Comparison of ENCODE assay signal across 11 mouse cellular contexts in genomic region chr8:126759711-126760110, GRCm38 (mm10).
DNase-seq lines count a peak whose midpoint lies in the region; ATAC-seq lines count a peak whose summit lies in the region.
"Had no signal": no experiment of that assay in that cellular context is flagged by ENCODE, and none has a peak within 500 bp of the region (broad histone marks: within the 10 kb centered on the region; RNA-seq: fewer than 3 reads in every experiment).

No protein-coding gene starts in this region.

- DNase-seq in embryo, embryonic 10 days (ENCODE audit: low spot score): peak; percentile 29
- DNase-seq in embryo, embryonic 11 days: no peak
- DNase-seq in layer of hippocampus, adult 9-11 months: peak; percentile 56
- no peak for DNase-seq in layer of hippocampus, postnatal 36 days
- DNase-seq in skeletal muscle tissue, adult 2 months (ENCODE audit: low read depth, low spot score): peak; percentile 71
- DNase-seq in thymus, postnatal 14 days: no peak
- DNase-seq in urinary bladder, postnatal 10 days (ENCODE audit: low spot score): no peak
- DNase-seq: kidney, postnatal 25 days; liver, postnatal 0 days had no signal

- H3K27ac ChIP-seq in heart, embryonic 11.5 days (ENCODE audit: low read depth, low read length): peak overlapping the region; percentile 37; the same call in 1 of the 2 replicates
- H3K27ac ChIP-seq: hindbrain, embryonic 15.5 days had no signal

- no peak overlapping the region for H3K9ac ChIP-seq in heart, embryonic 11.5 days (ENCODE audit: low read depth, low read length)
- H3K9ac ChIP-seq: hindbrain, embryonic 15.5 days; liver, postnatal 0 days had no signal

- no peaks in the 10 kb centered on the region for H3K27me3 ChIP-seq in heart, embryonic 11.5 days (ENCODE audit: control insufficient read depth, insufficient read depth, low read length)
- H3K27me3 ChIP-seq: hindbrain, embryonic 15.5 days had no signal

- H3K4me1 ChIP-seq in heart, embryonic 11.5 days (ENCODE audit: control insufficient read depth, insufficient read depth, low read length): peaks cover 9% of the 10 kb centered on the region; the same call in 1 of the 2 replicates
- H3K4me1 ChIP-seq: hindbrain, embryonic 15.5 days had no signal

- no peak for ATAC-seq in heart, embryonic 11.5 days (replicated peaks; ENCODE audit: insufficient number of reproducible peaks, low FRiP score, low TSS enrichment)
- ATAC-seq: liver, postnatal 0 days had no signal

- no peaks in the 10 kb centered on the region for H3K9me3 ChIP-seq in heart, embryonic 11.5 days (replicated peaks; ENCODE audit: control insufficient read depth, low read length)
- H3K9me3 ChIP-seq: hindbrain, embryonic 15.5 days had no signal

- no peaks in the 10 kb centered on the region for H3K36me3 ChIP-seq in heart, embryonic 11.5 days (ENCODE audit: control insufficient read depth, insufficient read depth, low read length)
- H3K36me3 ChIP-seq: hindbrain, embryonic 15.5 days had no signal

- WGBS in heart, embryonic 11.5 days (ENCODE audit: insufficient replicate concordance): 61% methylated on average over 7 of the region's 7 CpGs

- no peak overlapping the region for H3K4me2 ChIP-seq in heart, embryonic 11.5 days
- H3K4me2 ChIP-seq: hindbrain, embryonic 15.5 days had no signal

- no peak overlapping the region for H3K4me3 ChIP-seq in heart, embryonic 11.5 days (ENCODE audit: low read depth, low read length)
- H3K4me3 ChIP-seq: hindbrain, embryonic 15.5 days had no signal

Comparison
In these comparisons a context has a peak if more than half of its experiments do, and no peak if none do; other contexts are left out.
1. DNase-seq: peak in embryo, embryonic 10 days (single experiment), layer of hippocampus, adult 9-11 months (single experiment) and skeletal muscle tissue, adult 2 months (single experiment); none in embryo, embryonic 11 days (single experiment), layer of hippocampus, postnatal 36 days (0 of 2), thymus, postnatal 14 days (single experiment) and urinary bladder, postnatal 10 days (single experiment).